Mouse (Mus musculus) spleen, adult 2 months (tissue): ENCODE measurements around the gene Rnpc3.

Source experiments
- CTCF ChIP-seq: fragments of 200-500 bp; IDR thresholded peaks from 2 replicates; pipeline ENCODE4 v1.5.1; 2011; ENCODE audit warnings: mild to moderate bottlenecking, inconsistent platforms; ENCODE audit not compliant: insufficient read depth, insufficient read length, insufficient replicate concordance; ENCODE audit errors: extremely low read depth
- POLR2A ChIP-seq: fragments of 200-500 bp; IDR thresholded peaks from 2 replicates; pipeline ENCODE4 v1.6.1; 2011; ENCODE audit warnings: low read depth, low read length, inconsistent platforms

DNA sequence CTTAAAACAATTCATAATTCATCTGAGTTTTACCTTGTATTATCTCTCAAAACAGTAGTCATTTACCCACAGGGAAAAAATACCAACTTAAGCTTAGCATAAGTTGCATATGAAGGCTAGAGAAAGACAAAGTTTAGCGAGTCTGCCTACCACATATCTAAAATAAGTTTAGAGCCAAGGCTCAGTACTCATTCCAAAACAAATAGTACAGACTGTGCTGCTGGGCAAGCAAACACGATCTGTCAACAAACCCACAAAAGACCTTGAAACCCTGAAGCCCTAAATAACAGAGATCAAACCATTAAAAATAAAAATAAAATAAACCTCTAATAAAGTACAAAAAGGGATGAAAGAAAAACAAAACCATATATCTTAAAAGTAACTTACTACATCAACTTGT, 55.8 kb downstream of the Rnpc3 start:
- TF ChIP-seq CTCF (no peak), POLR2A (no peak)
